Mouse (Mus musculus): ENCODE measurements around the gene Enc1.
"Not testable (repeated sequence)": the region's sequence is repeated elsewhere in the genome, so short reads cannot be mapped to it uniquely, and the experiment has no call there.

- TF ChIP-seq CTCF, POLR2A (IDR thresholded peaks at IDR 0.05; ENCODE audit: extremely low read depth, insufficient read depth, low read length): not testable (repeated sequence)
Observed at GRCm38 (mm10) chr13:97265534-97265933, 24.6 kb downstream of the Enc1 start.

Data from cortical plate, adult 2 months (tissue).